Mouse (Mus musculus) CH12.LX (cell line): ENCODE data around the gene Cap1. TPM values are rescaled to one million over a fixed set of nuclear protein-coding genes. Genes with fewer than 3 reads are reported as not detected.

Source experiments
- DNase-seq: peaks from one replicate; pipeline ENCODE4 v3.0.0-alpha.2; 2013; ENCODE audit errors: extremely low read depth
- H3K27ac ChIP-seq: 2 replicates; pipeline ENCODE4 v1.5.1; 2012; ENCODE audit warnings: low read depth, mild to moderate bottlenecking, control low read depth, moderate library complexity; ENCODE audit not compliant: insufficient read depth
- H3K27me3 ChIP-seq: replicated peaks from 2 replicates; pipeline ENCODE3; 2012; ENCODE audit warnings: inconsistent platforms
- H3K36me3 ChIP-seq, 2 experiments: replicated peaks in 1 of 2; 2 replicates each; pipeline versions ENCODE3 to v1.6.1; 2012; ENCODE audit warnings: inconsistent platforms in 1 of 2, low read length in 1 of 2, mild to moderate bottlenecking in 1 of 2, mixed read lengths in 1 of 2, moderate library complexity in 1 of 2; ENCODE audit not compliant: control insufficient read depth in 1 of 2, insufficient read depth in 1 of 2
- H3K4me1 ChIP-seq, 2 experiments: 2 replicates each; pipeline ENCODE4 v1.6.1; 2012; ENCODE audit warnings: inconsistent platforms in 1 of 2, moderate library complexity in 1 of 2; ENCODE audit not compliant: insufficient read depth in 2 of 2, control insufficient read depth in 1 of 2
- H3K4me2 ChIP-seq: 2 replicates; pipeline ENCODE4 v1.6.1; 2012; ENCODE audit warnings: low read depth, mild to moderate bottlenecking, control low read depth; ENCODE audit not compliant: poor library complexity, insufficient read depth, severe bottlenecking
- H3K4me3 ChIP-seq, 3 experiments: fragments of 150-350 bp in 1 of 3; sonication (generic) in 1 of 3; replicated peaks in 1 of 3; 2 replicates each; pipeline versions ENCODE3 to v1.5.1; 2011 to 2012; ENCODE audit warnings: low read depth in 2 of 3, low read length in 2 of 3, mild to moderate bottlenecking in 2 of 3, moderate library complexity in 2 of 3, control low read depth in 1 of 3, improper control_type of control experiment in 1 of 3, inconsistent platforms in 1 of 3, mixed read lengths in 1 of 3; ENCODE audit not compliant: poor library complexity in 1 of 3
- H3K79me2 ChIP-seq: replicated peaks from 2 replicates; pipeline ENCODE4 v1.6.1; 2012; ENCODE audit warnings: mild to moderate bottlenecking, moderate library complexity; ENCODE audit not compliant: control insufficient read depth, poor library complexity, insufficient read depth, severe bottlenecking; ENCODE audit errors: extremely low read depth
- H3K9ac ChIP-seq: 2 replicates; pipeline ENCODE4 v1.6.1; 2012; ENCODE audit warnings: low read depth, mild to moderate bottlenecking, control low read depth, moderate library complexity; ENCODE audit not compliant: insufficient read depth
- H3K9me3 ChIP-seq: replicated peaks from 2 replicates; pipeline ENCODE3; 2012; ENCODE audit warnings: low read length, inconsistent platforms, mixed read lengths
- BHLHE40 ChIP-seq: IDR thresholded peaks from 2 replicates; pipeline ENCODE4 v1.6.1; 2011; ENCODE audit warnings: mild to moderate bottlenecking, low read depth, low read length, improper control_type of control experiment
- CTCF ChIP-seq, 2 experiments: IDR thresholded peaks in 1 of 2; conservative IDR thresholded peaks in 1 of 2; 2 replicates each; pipeline ENCODE4 v1.5.1; 2011 to 2012; ENCODE audit warnings: low read depth in 2 of 2, low read length in 2 of 2, improper control_type of control experiment in 1 of 2, inconsistent platforms in 1 of 2, mild to moderate bottlenecking in 1 of 2, moderate library complexity in 1 of 2
- E2F4 ChIP-seq: IDR thresholded peaks from 2 replicates; pipeline ENCODE4 v1.6.1; 2011; ENCODE audit warnings: low read depth, low read length, improper control_type of control experiment; ENCODE audit not compliant: insufficient replicate concordance
- EP300 ChIP-seq: IDR thresholded peaks from 2 replicates; pipeline ENCODE4 v1.6.1; 2011; ENCODE audit warnings: low read length, improper control_type of control experiment
- ETS1 ChIP-seq: conservative IDR thresholded peaks from 2 replicates; pipeline ENCODE4 v1.6.1; 2012; ENCODE audit warnings: low read depth, mild to moderate bottlenecking, inconsistent platforms, low read length, improper control_type of control experiment, moderate library complexity
- HCFC1 ChIP-seq: IDR thresholded peaks from 2 replicates; pipeline ENCODE4 v1.6.1; 2012; ENCODE audit warnings: low read depth, mild to moderate bottlenecking, inconsistent platforms, low read length, improper control_type of control experiment
- IRF4 ChIP-seq: IDR thresholded peaks from 2 replicates; pipeline ENCODE4 v1.6.1; 2014; ENCODE audit warnings: low read depth, mild to moderate bottlenecking, inconsistent platforms, low read length, improper control_type of control experiment
- JUN ChIP-seq: IDR thresholded peaks from 2 replicates; pipeline ENCODE4 v1.6.1; 2011; ENCODE audit warnings: low read depth, mild to moderate bottlenecking, low read length, improper control_type of control experiment, moderate library complexity; ENCODE audit not compliant: insufficient read depth
- JUND ChIP-seq: conservative IDR thresholded peaks from 2 replicates; pipeline ENCODE4 v1.6.1; 2011; ENCODE audit warnings: low read depth, low read length, improper control_type of control experiment
- MEF2A ChIP-seq: IDR thresholded peaks from 2 replicates; pipeline ENCODE4 v1.6.1; 2014; ENCODE audit warnings: low read depth, mild to moderate bottlenecking, inconsistent platforms, low read length, improper control_type of control experiment, borderline replicate concordance
- MYC ChIP-seq: IDR thresholded peaks from 2 replicates; pipeline ENCODE4 v1.6.1; 2011; ENCODE audit warnings: low read depth, mild to moderate bottlenecking, improper control_type of control experiment, low read length
- NRF1 ChIP-seq: IDR thresholded peaks from 2 replicates; pipeline ENCODE4 v1.6.1; 2014; ENCODE audit warnings: low read depth, mild to moderate bottlenecking, inconsistent platforms, low read length, improper control_type of control experiment, moderate library complexity
- PAX5 ChIP-seq: IDR thresholded peaks from 2 replicates; pipeline ENCODE4 v1.6.1; 2012; ENCODE audit warnings: low read length, inconsistent platforms, mixed read lengths
- POLR2A ChIP-seq: IDR thresholded peaks from 2 replicates; pipeline ENCODE4 v1.6.1; 2011; ENCODE audit warnings: low read depth, mild to moderate bottlenecking, improper control_type of control experiment, low read length
- RAD21 ChIP-seq: IDR thresholded peaks from 2 replicates; pipeline ENCODE4 v1.6.1; 2011; ENCODE audit warnings: low read depth, mild to moderate bottlenecking, low read length, improper control_type of control experiment, moderate library complexity
- RCOR1 ChIP-seq: conservative IDR thresholded peaks from 2 replicates; pipeline ENCODE4 v1.6.1; 2012; ENCODE audit warnings: low read depth, mild to moderate bottlenecking, inconsistent platforms, low read length, improper control_type of control experiment
- SIN3A ChIP-seq: IDR thresholded peaks from 2 replicates; pipeline ENCODE4 v1.6.1; 2012; ENCODE audit warnings: low read length, improper control_type of control experiment, inconsistent platforms
- SMC3 ChIP-seq: IDR thresholded peaks from 2 replicates; pipeline ENCODE4 v1.6.1; 2011; ENCODE audit warnings: low read depth, low read length, improper control_type of control experiment
- USF1 ChIP-seq: IDR thresholded peaks from 2 replicates; pipeline ENCODE4 v1.6.1; 2014; ENCODE audit warnings: low read depth, mild to moderate bottlenecking, inconsistent platforms, low read length, improper control_type of control experiment
- ZC3H11A ChIP-seq: IDR thresholded peaks from 2 replicates; pipeline ENCODE4 v1.6.1; 2012; ENCODE audit warnings: low read depth, mild to moderate bottlenecking, inconsistent platforms, low read length, improper control_type of control experiment
- ZMIZ1 ChIP-seq: IDR thresholded peaks from 2 replicates; pipeline ENCODE4 v1.6.1; 2012; ENCODE audit warnings: low read depth, mild to moderate bottlenecking, inconsistent platforms, low read length, improper control_type of control experiment
- dilution Hi-C: fragments of 300-500 bp; cut with MboI; formaldehyde crosslinking; loops from 2 replicates; pipeline ENCODE4 v1.14.3; 2020; ENCODE audit warnings: low sequenced_read_pairs; ENCODE audit not compliant: extremely low pct_unique_long_range_greater_than_20kb, extremely low pct_ligation_motif_present
- in situ Hi-C: fragments of 300-500 bp; cut with MboI; formaldehyde crosslinking; loops from 3 replicates; pipeline ENCODE4 v1.14.3; 2019; ENCODE audit warnings: low sequenced_read_pairs, low pct_ligation_motif_present, low pct_unique_long_range_greater_than_20kb, mixed read lengths
- polyA plus RNA-seq: library from polyadenylated mRNA; unstranded; fragments of >175 nt; gene quantifications from 2 replicates; pipeline ENCODE4 v1.2.1, GENCODE M21; 2012; ENCODE audit warnings: low read depth; ENCODE audit not compliant: insufficient read length
- total RNA-seq, 2 experiments: library from RNA; depleted of rRNA; stranded (reverse); fragments of 300-350 nt in 1 of 2; fragments of >200 nt in 1 of 2; gene quantifications; 2 replicates each; pipeline ENCODE4 v1.2.3; 2012 to 2014

Cap1 gene
- total and polyA plus RNA-seq, 3 experiments, result 118 to 195 (median 159) TPM

DNA sequence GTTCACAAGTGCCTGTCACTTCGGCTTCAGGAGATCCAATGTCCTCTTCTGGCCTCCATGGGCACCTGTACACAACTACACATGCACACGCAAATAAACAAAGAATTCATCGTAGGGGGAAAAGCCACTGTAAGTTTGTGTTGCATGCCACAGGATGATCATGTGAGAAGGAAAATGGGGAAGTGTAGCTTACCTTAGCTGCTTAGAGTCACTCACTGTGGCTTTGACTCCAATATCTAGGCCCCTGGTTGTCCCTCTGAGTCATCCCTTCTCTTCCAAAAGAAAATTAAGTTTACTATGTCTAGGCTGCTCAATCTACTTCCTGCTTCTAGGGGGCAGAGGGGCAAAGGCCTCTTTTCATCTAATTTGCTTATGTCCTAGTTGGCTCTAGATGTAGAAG is 17.9 kb upstream of the Cap1 start:
- Histone ChIP-seq H3K27me3 (no peaks in the 10 kb centered on the region), H3K4me3 (no peak overlapping the region), H3K36me3 (no peaks in the 10 kb centered on the region), H3K27ac (no peak overlapping the region), H3K4me2 (no peak overlapping the region)
- in situ Hi-C loops, result no loop called here
- TF ChIP-seq EP300 (0 out of 2 replicates have a peak, but pooled peaks have one; percentile 8), JUN (no peak), ETS1 (no peak), JUND (no peak), ZC3H11A (no peak), USF1 (no peak), MEF2A (no peak), POLR2A (no peak), HCFC1 (no peak), RCOR1 (no peak), SMC3 (no peak), RAD21 (no peak), NRF1 (no peak), ZMIZ1 (no peak), IRF4 (no peak), BHLHE40 (peak; percentile 41; the same call in 1 of the 2 replicates)
- TF ChIP-seq, all 38 proteins: peak for 2
- Histone ChIP-seq H3K4me1 (peaks cover 5 to 10% of the 10 kb centered on the region in 2 experiments; a peak in 3 of 4 replicates), H3K79me2 (no peaks in the 10 kb centered on the region), H3K9me3 (peaks cover 3% of the 10 kb centered on the region), H3K9ac (no peak overlapping the region)
- no peak for DNase-seq
- dilution Hi-C loops, result no loop called here

DNA sequence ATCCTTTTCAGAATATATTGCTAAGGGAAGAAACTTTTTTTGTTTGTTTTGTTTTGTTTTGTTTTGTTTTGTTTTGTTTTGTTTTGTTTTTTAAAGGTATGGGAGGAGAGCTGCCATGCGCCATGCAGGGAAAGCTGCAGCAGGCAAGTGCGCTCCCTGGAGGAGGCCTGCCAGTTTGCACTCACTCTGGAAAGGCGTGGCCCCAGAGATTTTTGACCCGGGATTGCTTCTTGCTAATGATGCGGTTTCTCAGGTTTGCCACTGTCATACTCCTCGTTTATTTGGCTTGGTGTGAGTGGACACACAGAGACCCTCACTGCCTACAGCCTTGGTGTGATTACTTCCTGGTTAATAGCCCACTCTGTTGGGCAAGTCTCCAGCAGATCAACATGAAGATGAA is 16.3 kb upstream of the Cap1 start:
- H3K9me3 ChIP-seq, result no peaks in the 10 kb centered on the region
- TF ChIP-seq SIN3A (no peak), RAD21 (peak; percentile 37), ZMIZ1 (no peak), MYC (0 out of 2 replicates have a peak, but pooled peaks have one; percentile 31), NRF1 (no peak), E2F4 (no peak), CTCF (conservative IDR thresholded peaks at IDR 0.05 in 1 of 2, IDR thresholded peaks at IDR 0.05 in 1 of 2; ENCODE audit: low read depth in 2 of 2, low read length in 2 of 2) (peak in 1 of 2 experiments; percentile 63; a peak in 2 of 4 replicates), HCFC1 (no peak), IRF4 (peak; percentile 26; the same call in 1 of the 2 replicates), SMC3 (peak; percentile 45), PAX5 (no peak)
- TF ChIP-seq, all 38 proteins: peak for 5
- Histone ChIP-seq H3K36me3 (no peaks in the 10 kb centered on the region), H3K4me2 (no peak overlapping the region), H3K4me3 (no peak overlapping the region), H3K9ac (no peak overlapping the region), H3K79me2 (no peaks in the 10 kb centered on the region), H3K27me3 (no peaks in the 10 kb centered on the region), H3K4me1 (peaks cover 5 to 19% of the 10 kb centered on the region in 2 experiments; a peak in 3 of 4 replicates), H3K27ac (no peak overlapping the region)
- dilution Hi-C loops (no loop called here), in situ Hi-C loops (no loop called here)
- no peak for DNase-seq
